Mouse (Mus musculus): ENCODE measurements around the gene Epas1. TPM values are rescaled to one million over a fixed set of nuclear protein-coding genes. Genes with fewer than 3 reads are reported as not detected.

The Epas1 gene
- polyA plus RNA-seq (2012; rRNA removed; ENCODE audit: low replicate concordance), result 108 and 127 TPM in 2 replicates

DNA sequence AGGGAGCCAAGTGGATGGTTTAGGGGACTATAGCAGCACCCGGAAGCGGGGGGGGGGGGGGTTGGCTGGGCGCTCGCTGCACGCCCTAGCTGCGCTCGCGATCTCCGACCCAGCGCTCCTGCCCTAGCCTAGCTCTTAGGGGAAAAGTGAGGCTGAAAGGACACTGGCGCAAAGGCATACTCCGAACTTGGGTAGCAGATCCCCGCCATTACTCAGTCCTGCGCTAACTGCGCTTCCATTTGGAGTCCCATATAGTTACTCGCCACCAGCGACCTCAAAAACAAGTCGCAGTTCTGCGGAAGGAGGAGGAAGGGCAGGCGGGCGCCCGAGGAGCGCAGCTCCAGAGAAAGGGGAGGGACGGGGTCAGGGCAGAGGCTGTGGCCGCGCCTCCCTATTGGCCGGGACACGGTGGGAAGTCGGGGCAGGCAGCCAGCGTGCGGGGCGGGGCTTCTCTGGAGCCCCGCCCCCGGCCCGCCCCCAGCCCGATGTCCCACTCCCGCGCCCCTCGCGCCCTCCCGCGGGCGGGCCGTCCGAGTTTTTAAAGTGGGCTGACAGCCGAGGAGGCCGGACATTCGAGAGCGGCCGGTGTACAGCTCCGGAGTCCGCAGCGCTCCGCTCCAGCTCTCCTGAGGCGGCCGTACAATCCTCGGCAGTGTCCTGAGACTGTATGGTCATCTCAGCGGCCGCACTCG lies at the start of gene Epas1:
Gene Epas1 (plus strand): TSS at position 571 of the 692 bp plus-strand sequence.

Other genes starting within 250 kb of the Epas1 start
- gene Gm10309, start 248.5 kb upstream of the Epas1 start, polyA plus RNA-seq (2012; rRNA removed; ENCODE audit: low replicate concordance), result 0.10 and 0.23 TPM in 2 replicates
- gene Tmem247, start 163.6 kb downstream of the Epas1 start, polyA plus RNA-seq (2012; rRNA removed; ENCODE audit: low replicate concordance), result not detected in 2 replicates
- gene Atp6v1e2, start 194.2 kb downstream of the Epas1 start, polyA plus RNA-seq (2012; rRNA removed; ENCODE audit: low replicate concordance), result not detected in 2 replicates
- 70.9 and 91.1 TPM in 2 replicates for gene Rhoq, start 209.4 kb downstream of the Epas1 start, polyA plus RNA-seq (2012; rRNA removed; ENCODE audit: low replicate concordance)

Data from subcutaneous adipose tissue, adult 2 months (tissue).